Mouse (Mus musculus) fat pad, adult 2 months (tissue): ENCODE results near the gene Lamc3.

Source experiments
- DNase-seq: peaks from one replicate; pipeline ENCODE4 v3.0.0-alpha.2; 2011; ENCODE audit warnings: low read depth, low spot score; ENCODE audit errors: extremely low read depth

The Lamc3 gene

GRCm38 (mm10) chr2:31925936-31926335 lies 38.8 kb downstream of the Lamc3 start:
- DNase-seq, result no peak

- DNase-seq, result no peak
These were observed 42.6 kb downstream of the Lamc3 start for GRCm38 (mm10) chr2:31929664-31930063.

- no peak for DNase-seq
These were observed 47.5 kb downstream of the Lamc3 start for GRCm38 (mm10) chr2:31934551-31934950.

- no peak for DNase-seq
These were observed 48.0 kb downstream of the Lamc3 start for GRCm38 (mm10) chr2:31935054-31935453.

GRCm38 (mm10) chr2:31938298-31938697 lies 51.2 kb downstream of the Lamc3 start:
- no peak for DNase-seq

- no peak for DNase-seq
These were observed 55.9 kb downstream of the Lamc3 start for GRCm38 (mm10) chr2:31943011-31943410.

- DNase-seq, result no peak
These were observed 58.5 kb downstream of the Lamc3 start for GRCm38 (mm10) chr2:31945580-31945979.

GRCm38 (mm10) chr2:31948392-31948791 lies 61.3 kb downstream of the Lamc3 start:
- DNase-seq, result no peak

GRCm38 (mm10) chr2:31948801-31949200 lies 61.7 kb downstream of the Lamc3 start:
- no peak for DNase-seq

GRCm38 (mm10) chr2:31950058-31950871 lies 63.2 kb downstream of the Lamc3 start, which contains the start of gene Aif1l:
Gene Aif1l, plus strand, starts transcription at chr2:31950139.
- DNase-seq, result no peak

- no peak for DNase-seq
These were observed 63.9 kb downstream of the Lamc3 start for GRCm38 (mm10) chr2:31950966-31951365.

GRCm38 (mm10) chr2:31952236-31952635 lies 65.1 kb downstream of the Lamc3 start:
- no peak for DNase-seq

- no peak for DNase-seq
These were observed 65.6 kb downstream of the Lamc3 start for GRCm38 (mm10) chr2:31952725-31953124.

- no peak for DNase-seq
These were observed 66.6 kb downstream of the Lamc3 start for GRCm38 (mm10) chr2:31953687-31954086.

GRCm38 (mm10) chr2:31954779-31955181 lies 67.7 kb downstream of the Lamc3 start:
- DNase-seq, result no peak

GRCm38 (mm10) chr2:31955686-31956085 lies 68.6 kb downstream of the Lamc3 start:
- no peak for DNase-seq

- no peak for DNase-seq
These were observed 70.1 kb downstream of the Lamc3 start for GRCm38 (mm10) chr2:31957211-31957610.

GRCm38 (mm10) chr2:31960986-31961385 lies 73.9 kb downstream of the Lamc3 start:
- DNase-seq, result no peak

- no peak for DNase-seq
These were observed 74.7 kb downstream of the Lamc3 start for GRCm38 (mm10) chr2:31961791-31962222.

- no peak for DNase-seq
These were observed 75.6 kb downstream of the Lamc3 start for GRCm38 (mm10) chr2:31962501-31963224.

GRCm38 (mm10) chr2:31963491-31963890 lies 76.4 kb downstream of the Lamc3 start:
- no peak for DNase-seq

GRCm38 (mm10) chr2:31964191-31964590 lies 77.1 kb downstream of the Lamc3 start:
- DNase-seq, result no peak
